Mouse (Mus musculus) adrenal gland, adult 8-10 months (tissue): Measurements from ENCODE around the gene Slc11a1. TPM values are rescaled to one million over a fixed set of nuclear protein-coding genes. Genes with fewer than 3 reads are reported as not detected.

Experiments
- DNase-seq: peaks from one replicate; pipeline ENCODE4 v3.0.0; 2022
- total RNA-seq, 4 experiments: library from RNA; stranded (reverse); gene quantifications; 2 replicates each; pipeline ENCODE4 v1.2.4; 2022

Slc11a1 gene
- total RNA-seq, 4 experiments from 2014 or later: 12.9 to 29.1 (median 19.7) TPM

GRCm38 (mm10) chr1:74353453-74354229 lies 21.4 kb upstream of the Slc11a1 start:
- no peak for DNase-seq

DNA sequence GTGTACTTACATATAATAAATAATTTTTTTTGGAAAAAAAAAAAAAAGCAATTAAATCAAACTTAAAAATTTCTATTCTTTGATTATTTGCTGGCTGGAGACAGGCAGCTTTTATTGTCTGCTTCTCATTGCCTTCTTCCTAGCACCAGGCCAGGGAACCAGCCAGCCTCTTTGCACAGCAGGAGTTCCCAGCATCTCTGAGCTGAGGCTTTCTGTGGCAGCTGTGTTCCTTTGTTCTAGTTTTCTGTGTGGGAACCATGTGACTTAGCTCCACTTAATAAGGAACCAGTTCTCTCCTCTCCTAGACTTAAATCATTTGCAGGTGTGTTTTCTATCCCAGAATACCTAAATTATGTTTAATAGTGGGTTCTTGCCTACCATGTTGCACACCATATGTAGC lies 17.5 kb upstream of the Slc11a1 start:
- DNase-seq: no peak

DNA sequence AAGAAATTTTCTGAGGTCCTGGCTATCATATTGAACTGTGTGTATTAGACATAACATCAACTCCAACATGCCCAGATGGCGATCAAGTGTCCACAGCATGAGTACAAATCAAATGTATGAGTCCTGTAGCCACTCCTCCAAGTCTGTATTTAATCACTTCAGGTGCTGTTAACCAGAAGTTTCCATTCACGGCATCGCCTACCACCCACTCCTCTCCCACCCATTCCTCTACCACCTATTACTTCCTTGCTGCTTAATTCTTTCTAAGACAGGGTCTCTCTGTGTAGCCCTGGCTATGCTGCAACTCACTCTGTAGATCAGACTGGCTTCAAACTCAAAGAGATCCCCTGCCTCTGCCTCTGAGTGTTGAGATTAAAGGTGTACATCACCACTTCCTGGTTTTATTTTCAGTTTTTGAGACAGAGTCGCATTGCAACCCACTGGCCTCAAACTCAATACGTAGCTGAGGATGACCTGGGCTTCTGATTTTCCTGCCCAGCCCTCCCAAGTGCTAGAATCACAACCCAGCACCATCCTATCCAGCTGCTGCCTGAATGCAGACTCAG lies 15.0 kb upstream of the Slc11a1 start:
- no peak for DNase-seq

DNA sequence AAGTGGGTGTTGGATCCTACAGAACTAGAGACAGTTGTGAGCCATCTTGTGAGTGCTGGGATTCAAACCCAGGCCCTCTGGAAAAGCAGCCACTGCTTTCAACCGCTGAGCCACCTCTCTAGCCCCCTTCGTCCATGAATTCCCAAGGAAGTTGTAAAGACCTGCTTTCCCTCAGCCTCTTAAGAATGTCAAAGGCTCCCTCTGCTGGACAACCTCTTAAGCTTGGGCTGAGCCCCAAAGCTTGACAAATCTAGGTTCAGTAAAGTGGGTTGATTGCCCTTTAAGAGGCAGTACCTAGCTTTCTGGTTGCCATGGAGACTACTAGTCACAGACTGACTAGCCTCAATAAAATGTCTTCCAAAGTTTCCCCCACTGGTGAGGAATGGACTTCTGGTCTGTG lies 13.2 kb upstream of the Slc11a1 start, which contains the start of gene Catip:
Gene Catip, plus strand, starts transcription at position 297 of the 400 bp plus-strand sequence.
- peak; percentile 68 for DNase-seq

DNA sequence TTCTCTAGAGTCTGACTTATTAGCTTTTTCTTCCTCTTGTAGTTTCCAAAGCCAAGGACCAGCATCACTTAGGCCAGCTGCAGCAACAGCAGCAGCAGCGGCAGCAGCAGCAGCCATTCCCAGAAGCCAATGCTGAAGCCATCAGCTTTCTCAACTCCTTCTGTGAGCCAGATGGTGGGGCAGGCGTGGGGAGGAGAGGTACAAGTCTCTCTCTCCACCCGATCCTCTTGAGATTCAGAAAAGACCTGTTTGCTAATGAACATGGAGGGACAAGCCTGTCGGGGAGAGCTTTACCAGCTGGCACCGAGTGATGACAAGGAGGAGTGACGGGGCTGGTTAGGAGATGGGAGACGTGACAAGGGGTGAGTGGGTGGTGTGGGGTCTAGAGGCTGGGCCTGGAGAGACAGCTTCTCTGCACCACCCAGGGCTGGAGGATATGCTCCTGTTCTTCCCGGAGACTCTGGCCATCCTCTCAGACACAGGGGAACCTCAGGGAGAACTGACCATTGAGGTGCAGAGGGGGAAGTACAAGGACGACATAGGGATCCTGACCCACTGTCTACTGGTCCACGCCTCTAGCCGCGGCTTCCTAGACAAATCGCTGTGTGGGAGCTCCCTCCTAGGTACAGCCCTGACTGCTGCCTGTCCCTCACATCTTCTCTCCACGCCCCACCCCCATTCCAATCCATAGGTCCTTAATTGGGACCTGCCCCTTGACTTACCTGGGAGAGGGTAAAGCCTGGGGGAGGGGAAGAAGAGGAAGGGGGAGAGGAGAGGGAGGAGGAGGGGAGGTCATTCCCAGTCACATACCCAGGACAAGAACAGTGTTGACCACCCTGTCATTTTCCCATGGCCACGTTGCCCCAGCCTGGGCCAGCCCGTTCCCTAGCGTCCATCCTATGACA lies 12.4 kb upstream of the Slc11a1 start:
- DNase-seq: no peak

DNA sequence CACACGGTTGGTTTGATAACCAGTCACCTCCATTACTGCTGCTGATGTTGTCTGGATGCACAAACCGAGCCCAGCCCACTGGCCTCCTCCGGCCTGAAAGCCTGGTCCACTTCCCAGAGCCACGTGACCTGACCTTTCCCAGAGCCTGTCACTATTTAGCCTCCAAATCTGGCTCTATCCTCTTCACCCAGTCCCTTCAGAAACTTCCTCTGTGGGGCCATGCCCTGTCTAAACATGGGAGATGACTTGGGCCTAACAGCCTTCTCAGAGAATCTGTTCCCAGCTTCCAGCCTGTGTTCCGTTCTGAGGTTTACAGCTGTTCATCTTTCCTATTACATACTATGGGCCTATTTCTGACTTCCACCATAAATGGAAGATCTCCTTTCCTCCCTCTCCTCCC lies 11.6 kb upstream of the Slc11a1 start:
- no peak for DNase-seq

DNA sequence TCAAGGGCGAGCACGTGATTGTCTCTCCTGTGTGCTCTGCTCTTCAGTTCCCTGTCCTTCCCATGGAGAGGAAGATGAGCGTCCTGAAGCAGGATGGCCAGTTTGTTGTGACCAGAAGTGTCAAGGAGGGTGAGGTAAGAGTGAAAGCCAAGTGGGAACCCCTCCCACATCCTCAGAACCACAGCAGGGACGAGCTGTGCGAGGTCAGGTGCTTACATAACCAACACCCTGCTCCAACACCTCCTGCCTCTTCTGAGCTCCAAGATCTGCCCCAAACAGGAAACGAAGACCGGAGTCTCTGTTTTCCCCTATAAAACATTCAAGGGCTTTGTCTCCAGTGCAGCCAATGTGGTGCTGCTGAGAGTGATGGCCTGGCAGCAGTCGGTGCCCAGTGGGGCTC lies 10.7 kb upstream of the Slc11a1 start:
- no peak for DNase-seq

DNA sequence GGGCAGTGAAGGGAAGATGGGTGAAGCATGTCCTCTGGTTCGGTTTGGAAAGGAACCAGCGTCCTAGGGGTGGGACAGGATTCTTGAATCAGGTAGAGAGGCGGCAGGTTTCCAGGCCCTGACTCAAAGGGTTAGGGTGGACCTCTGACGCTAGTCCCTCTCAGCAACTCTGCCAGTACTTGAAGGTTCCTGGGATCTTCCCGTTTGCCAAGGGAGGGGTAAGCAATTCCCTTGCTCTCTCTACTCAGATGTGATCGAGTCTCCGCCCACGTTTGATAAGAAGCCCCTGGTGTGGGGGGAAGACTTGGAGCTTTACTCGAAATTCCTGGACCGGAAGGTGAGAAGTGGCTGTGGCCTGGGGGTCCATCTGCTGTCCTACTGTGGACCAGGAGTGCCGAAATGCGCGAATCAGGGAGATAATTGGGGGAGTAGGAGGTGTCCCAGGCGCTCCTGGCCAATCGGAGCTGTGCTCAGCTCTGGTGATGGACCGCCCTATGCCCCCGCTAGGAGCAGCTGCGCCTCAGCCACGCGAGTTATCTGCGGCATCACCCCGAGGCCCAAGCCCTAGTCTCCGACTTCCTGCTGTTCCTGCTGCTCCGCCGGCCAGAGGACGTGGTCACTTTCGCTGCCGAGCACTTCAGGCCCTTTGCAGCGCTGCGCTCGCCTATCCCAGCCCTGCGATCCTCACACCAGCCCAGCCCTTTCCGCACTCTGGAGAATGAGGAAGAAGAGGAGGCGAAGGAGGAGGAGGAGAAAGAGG lies 6.9 kb upstream of the Slc11a1 start:
- DNase-seq: no peak

GRCm38 (mm10) chr1:74370040-74370439 lies 5.0 kb upstream of the Slc11a1 start:
- no peak for DNase-seq

DNA sequence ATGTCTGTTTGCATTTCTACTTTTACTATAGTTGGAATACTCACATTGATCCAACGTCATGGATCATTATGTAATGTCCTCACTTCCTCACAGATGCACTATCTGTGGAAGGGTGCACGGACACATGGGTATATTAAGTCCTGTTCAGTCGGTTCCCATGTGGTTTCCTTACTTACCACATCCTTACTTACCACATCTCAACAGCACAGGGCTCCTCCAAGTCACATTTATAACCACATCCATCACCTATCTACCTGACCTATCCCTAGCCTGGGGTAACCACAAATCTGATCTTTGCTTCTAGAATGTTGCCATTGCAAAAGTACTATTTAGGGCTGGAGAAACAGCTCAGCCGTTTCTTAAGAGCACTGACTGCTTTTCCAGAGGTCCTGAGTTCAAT lies 1.6 kb upstream of the Slc11a1 start:
- DNase-seq: no peak

DNA sequence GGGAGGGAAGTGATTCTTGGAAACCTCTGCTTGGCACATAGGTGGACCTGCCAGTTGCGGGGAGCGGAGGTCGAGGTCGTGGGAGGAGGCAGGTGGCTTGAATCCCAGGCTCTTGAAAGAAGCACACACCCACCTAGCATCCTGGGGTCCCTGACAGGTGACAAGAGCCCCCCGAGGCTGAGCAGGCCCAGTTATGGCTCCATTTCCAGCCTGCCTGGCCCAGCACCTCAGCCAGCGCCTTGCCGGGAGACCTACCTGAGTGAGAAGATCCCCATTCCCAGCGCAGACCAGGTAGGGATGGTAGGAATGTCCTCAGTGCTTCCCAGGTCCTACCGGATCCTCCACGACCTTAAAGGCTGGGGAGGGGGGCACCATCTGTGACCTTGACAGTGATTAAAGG lies 566 bp downstream of the Slc11a1 start:
- DNase-seq: no peak

DNA sequence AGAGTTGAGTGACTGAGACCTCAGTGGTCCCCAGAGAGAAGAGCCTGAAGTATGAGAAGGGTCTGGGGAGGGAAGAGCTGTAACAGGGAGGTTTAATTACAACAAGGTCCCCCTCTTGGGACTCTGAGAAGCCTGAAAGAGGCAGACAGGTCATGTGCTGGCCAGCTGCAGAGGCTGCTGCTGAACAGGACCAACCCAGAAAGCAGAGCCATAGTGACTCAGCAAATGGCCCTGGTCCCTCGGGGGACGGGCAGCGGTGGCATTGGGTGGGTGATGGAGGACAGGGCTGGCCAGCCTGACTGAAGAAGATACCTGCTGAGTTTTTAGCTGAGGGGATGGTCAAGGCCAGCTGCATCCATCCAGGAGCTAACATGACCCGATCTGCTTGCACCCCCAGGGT lies 1.4 kb downstream of the Slc11a1 start:
- peak; percentile 76 for DNase-seq

DNA sequence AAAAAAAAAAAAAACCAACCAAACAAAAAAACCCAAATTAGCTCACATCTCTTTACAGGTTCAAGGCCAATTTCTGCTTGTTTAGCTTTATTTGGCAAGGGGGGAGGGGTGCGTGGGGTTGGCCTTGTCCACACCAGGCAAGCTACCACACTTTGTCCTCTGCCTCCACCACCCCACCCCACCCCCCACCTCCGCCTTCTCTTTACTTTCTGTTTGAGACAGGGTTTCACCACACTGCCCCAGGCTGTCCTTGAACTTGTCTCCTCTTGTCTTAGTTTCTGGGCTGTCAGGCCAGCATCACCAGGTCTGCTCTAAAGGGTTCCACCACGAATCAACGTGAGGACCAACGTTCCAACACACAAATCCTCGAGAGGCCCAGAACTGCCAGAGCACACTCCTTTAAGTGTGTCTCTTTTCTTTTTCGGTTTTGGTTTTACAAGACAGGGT lies 4.1 kb downstream of the Slc11a1 start:
- DNase-seq: peak; percentile 8

GRCm38 (mm10) chr1:74380484-74380883 lies 5.5 kb downstream of the Slc11a1 start:
- no peak for DNase-seq

DNA sequence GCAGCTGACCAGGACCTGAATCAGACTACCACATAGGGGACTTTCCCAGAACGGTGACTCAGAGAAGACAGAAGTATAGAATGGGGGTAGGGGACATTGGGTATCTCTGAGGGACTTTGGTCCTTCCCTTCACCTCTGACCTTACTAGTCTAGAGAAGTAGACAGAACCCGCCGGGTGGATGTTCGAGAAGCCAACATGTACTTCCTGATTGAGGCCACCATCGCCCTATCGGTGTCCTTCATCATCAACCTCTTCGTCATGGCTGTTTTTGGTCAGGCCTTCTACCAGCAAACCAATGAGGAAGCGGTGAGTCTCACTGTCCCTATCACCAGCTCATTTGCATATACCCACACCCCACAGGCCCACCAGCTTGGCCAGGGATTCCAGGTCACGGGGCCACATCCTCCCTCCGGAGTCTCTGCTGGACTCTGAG lies 6.6 kb downstream of the Slc11a1 start:
- no peak for DNase-seq

GRCm38 (mm10) chr1:74383385-74383784 lies 8.4 kb downstream of the Slc11a1 start:
- DNase-seq: no peak

- DNase-seq: no peak
These were observed 9.5 kb downstream of the Slc11a1 start for GRCm38 (mm10) chr1:74384525-74384924.

DNA sequence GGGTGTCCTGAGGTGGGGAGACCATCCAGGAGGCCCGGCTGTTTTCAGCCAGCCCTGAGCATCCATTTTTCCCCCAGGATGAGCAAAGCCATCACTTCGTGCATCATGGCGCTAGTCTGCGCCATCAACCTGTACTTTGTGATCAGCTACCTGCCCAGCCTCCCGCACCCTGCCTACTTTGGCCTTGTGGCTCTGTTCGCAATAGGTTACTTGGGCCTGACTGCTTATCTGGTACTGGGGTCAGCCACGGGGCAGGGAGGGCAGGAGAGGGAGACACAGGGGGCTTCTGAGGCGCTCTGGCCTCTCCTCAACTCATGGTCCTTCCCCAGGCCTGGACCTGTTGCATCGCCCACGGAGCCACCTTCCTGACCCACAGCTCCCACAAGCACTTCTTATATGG lies 10.1 kb downstream of the Slc11a1 start:
- DNase-seq: no peak

DNA sequence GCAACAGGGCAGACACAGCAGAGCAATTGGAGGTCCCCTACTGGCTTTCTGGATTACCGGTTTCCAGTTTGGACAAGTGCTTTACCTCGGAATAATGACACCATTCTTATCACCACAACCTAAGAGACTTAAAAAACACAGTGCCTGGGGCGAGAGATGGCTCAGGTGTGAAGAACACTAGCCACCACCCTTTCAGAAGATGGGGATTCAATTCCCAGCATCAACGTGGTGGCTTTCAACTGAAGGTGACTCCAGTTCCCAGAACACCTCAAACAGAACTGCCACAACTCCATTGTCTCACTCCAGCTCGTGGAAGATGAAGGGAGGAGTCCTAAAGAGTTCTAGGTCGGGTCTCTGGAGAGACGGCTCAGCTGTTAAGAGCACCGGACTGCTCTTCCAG lies 10.5 kb downstream of the Slc11a1 start:
- DNase-seq: no peak

DNA sequence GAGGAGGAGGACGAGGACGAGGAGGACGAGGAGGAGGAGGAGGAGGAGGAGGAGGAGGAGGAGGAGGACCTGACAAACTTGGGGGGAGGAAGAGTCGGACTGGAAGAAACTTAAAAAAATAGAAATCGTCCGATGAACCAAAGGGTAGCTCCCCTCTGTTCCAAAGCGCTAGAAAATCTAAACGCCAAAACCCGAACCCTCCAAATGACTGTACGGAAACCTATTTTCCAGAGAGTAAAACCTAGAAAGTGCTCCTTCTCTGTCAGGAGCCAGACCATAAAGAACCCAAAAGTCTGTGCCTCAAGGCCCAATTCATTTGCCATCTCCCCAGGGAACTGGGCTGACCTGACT lies 11.3 kb downstream of the Slc11a1 start:
- DNase-seq: no peak

DNA sequence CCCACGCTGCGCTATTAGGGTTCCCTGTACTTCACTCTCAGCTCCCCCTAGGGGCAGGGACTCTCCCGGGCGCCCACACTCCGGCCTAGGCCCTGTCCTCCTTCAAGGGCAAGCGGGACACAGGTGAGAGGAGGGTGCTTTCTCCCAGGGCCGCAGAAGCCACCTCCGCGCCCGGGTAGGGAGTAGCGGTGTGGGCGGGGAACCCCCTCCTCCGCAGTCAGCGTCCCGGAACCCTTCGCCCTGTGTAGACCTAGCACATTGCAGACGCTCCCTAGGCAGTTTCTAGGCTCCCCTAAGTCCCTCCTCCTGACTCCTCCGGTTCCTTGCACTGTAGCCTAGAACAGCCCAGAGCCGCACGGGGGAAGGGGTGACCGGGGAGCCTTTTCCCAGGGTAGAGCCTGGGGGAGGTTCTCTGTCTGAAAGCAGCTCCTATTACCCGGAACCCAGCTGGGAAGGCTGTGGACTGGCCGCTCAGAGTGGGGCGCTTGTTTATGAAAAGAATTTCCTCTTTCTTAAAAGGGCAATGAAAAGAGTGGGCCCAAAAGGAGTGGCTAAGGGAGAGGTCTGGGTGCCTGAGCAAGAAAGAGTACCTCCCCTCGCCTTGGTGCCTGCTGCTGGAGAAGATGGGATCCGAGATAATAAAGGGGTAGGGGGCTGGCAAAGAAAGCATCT lies 11.9 kb downstream of the Slc11a1 start:
- DNase-seq: peak; percentile 91
